Mouse (Mus musculus) ES-Bruce4 (cell line): Measurements from ENCODE around the gene Tmc2.

Source experiments
- CTCF ChIP-seq: IDR thresholded peaks from one replicate; pipeline ENCODE4 v1.8.1; 2011; ENCODE audit warnings: low read depth, low read length
- EP300 ChIP-seq: IDR thresholded peaks from 2 replicates; pipeline ENCODE4 v1.6.1; 2011; ENCODE audit warnings: low read depth, low read length; ENCODE audit not compliant: insufficient read depth
- POLR2A ChIP-seq: IDR thresholded peaks from one replicate; pipeline ENCODE4 v1.8.1; 2011; ENCODE audit warnings: low read length; ENCODE audit not compliant: insufficient read depth

DNA sequence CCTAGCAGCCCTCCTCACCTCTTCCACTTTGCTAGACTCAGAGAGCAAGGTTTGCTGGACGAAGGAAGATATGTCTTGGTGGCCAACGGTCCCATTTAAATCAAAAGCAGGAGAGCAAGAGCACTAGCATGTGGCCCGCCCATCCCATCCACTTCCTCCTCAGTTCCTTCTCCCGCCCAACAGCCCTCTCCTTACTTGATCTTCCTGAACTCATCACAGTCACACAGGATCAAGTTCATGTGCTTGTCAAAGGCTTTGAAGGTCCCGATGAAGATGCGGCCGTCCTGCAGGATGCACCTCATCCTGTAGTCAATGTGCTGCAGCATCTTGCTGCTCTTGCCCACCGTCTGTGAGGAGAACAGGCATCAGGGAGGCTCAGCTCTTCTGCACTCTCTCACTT lies 18.2 kb upstream of the Tmc2 start:
- no peak for TF ChIP-seq POLR2A
- TF ChIP-seq CTCF: no peak
- no peak for TF ChIP-seq EP300
